Mouse (Mus musculus) cerebellum, adult 9-10 months (tissue): ENCODE measurements around the gene Mff.

Experiments
- DNase-seq: peaks from one replicate; pipeline ENCODE4 v3.0.0; 2022

Mff gene

GRCm38 (mm10) chr1:82772428-82772827 lies 47.7 kb downstream of the Mff start:
- DNase-seq: no peak

GRCm38 (mm10) chr1:82773208-82773607 lies 48.5 kb downstream of the Mff start:
- no peak for DNase-seq

- no peak for DNase-seq
Observed at GRCm38 (mm10) chr1:82775293-82775692, 50.6 kb downstream of the Mff start.

GRCm38 (mm10) chr1:82779388-82779966 lies 54.8 kb downstream of the Mff start:
- no peak for DNase-seq

- DNase-seq: no peak
Observed at GRCm38 (mm10) chr1:82783559-82783958, 58.9 kb downstream of the Mff start.

GRCm38 (mm10) chr1:82785546-82785945 lies 60.9 kb downstream of the Mff start:
- no peak for DNase-seq

GRCm38 (mm10) chr1:82787414-82787813 lies 62.7 kb downstream of the Mff start:
- peak; percentile 51 for DNase-seq

GRCm38 (mm10) chr1:82788070-82788469 lies 63.4 kb downstream of the Mff start:
- peak; percentile 26 for DNase-seq

- DNase-seq: no peak
Observed at GRCm38 (mm10) chr1:82791105-82791504, 66.4 kb downstream of the Mff start.

- DNase-seq: no peak
Observed at GRCm38 (mm10) chr1:82792238-82792637, 67.5 kb downstream of the Mff start.

GRCm38 (mm10) chr1:82793110-82793509 lies 68.4 kb downstream of the Mff start:
- DNase-seq: no peak

- DNase-seq: peak; percentile 12
Observed at GRCm38 (mm10) chr1:82793986-82794385, 69.3 kb downstream of the Mff start.

GRCm38 (mm10) chr1:82795211-82795610 lies 70.5 kb downstream of the Mff start:
- no peak for DNase-seq

- no peak for DNase-seq
Observed at GRCm38 (mm10) chr1:82795702-82796443, 71.2 kb downstream of the Mff start.

- DNase-seq: no peak
Observed at GRCm38 (mm10) chr1:82797088-82797487, 72.4 kb downstream of the Mff start.

GRCm38 (mm10) chr1:82798304-82798703 lies 73.6 kb downstream of the Mff start:
- DNase-seq: no peak

GRCm38 (mm10) chr1:82798922-82799321 lies 74.2 kb downstream of the Mff start:
- no peak for DNase-seq

GRCm38 (mm10) chr1:82801105-82801783 lies 76.6 kb downstream of the Mff start:
- no peak for DNase-seq
